Mouse (Mus musculus) embryonic facial prominence, embryonic 15.5 days (tissue): ENCODE measurements around the gene Actr3. TPM values are rescaled to one million over a fixed set of nuclear protein-coding genes. Genes with fewer than 3 reads are reported as not detected.

ENCODE experiments used
- ATAC-seq: fragments of 200-750 bp; cut with Nextera tagmentation; 2 replicates; pipeline ENCODE4 v1.8.0; 2017; ENCODE audit warnings: low read depth, moderate TSS enrichment; ENCODE audit not compliant: insufficient number of reproducible peaks, low FRiP score, low TSS enrichment
- H3K27ac ChIP-seq: fragments of 300-500 bp; sonication (generic); replicated peaks from 2 replicates; pipeline ENCODE4 v1.5.1; 2015; ENCODE audit warnings: mild to moderate bottlenecking, inconsistent platforms
- H3K27me3 ChIP-seq: fragments of 300-500 bp; sonication (generic); 2 replicates; pipeline ENCODE4 v1.6.1; 2015; ENCODE audit warnings: inconsistent platforms
- H3K36me3 ChIP-seq: fragments of 300-500 bp; sonication (generic); 2 replicates; pipeline ENCODE4 v1.6.1; 2015; ENCODE audit warnings: mild to moderate bottlenecking, inconsistent platforms
- H3K4me1 ChIP-seq: fragments of 300-500 bp; sonication (generic); 2 replicates; pipeline ENCODE4 v1.6.1; 2015; ENCODE audit warnings: inconsistent platforms
- H3K4me2 ChIP-seq: fragments of 300-500 bp; sonication (generic); replicated peaks from 2 replicates; pipeline ENCODE4 v1.6.1; 2015; ENCODE audit warnings: mild to moderate bottlenecking, inconsistent platforms
- H3K4me3 ChIP-seq: fragments of 300-500 bp; sonication (generic); replicated peaks from 2 replicates; pipeline ENCODE4 v1.5.1; 2015; ENCODE audit warnings: mild to moderate bottlenecking, inconsistent platforms
- H3K9ac ChIP-seq: fragments of 300-500 bp; sonication (generic); 2 replicates; pipeline ENCODE4 v1.6.1; 2015; ENCODE audit warnings: inconsistent platforms
- H3K9me3 ChIP-seq: fragments of 300-500 bp; sonication (generic); replicated peaks from 2 replicates; pipeline ENCODE4 v1.6.1; 2016; ENCODE audit warnings: inconsistent platforms
- WGBS: fragments of 180-500 bp; shearing (Covaris S2); methylation state at CpG from one replicate; pipeline ENCODE4 v1.1.7; 2015; 5-methylcytosine and 5-hydroxymethylcytosine counted together
- polyA plus RNA-seq: library from polyadenylated mRNA; unstranded; fragments of >200 nt; fragmentation: Nextera tagmentation; extraction: Ambion mirVana; gene quantifications from 2 replicates; pipeline ENCODE4 v1.2.1, GENCODE M21; 2015

Actr3 gene
- polyA plus RNA-seq, 1 experiment from 2014 or later = 241 TPM

- 85% methylated on average over 2 of the region's 2 CpGs for WGBS
- no peaks in the 10 kb centered on the region for H3K27me3 ChIP-seq
- no peak overlapping the region for H3K4me3 ChIP-seq
- no peaks in the 10 kb centered on the region for H3K9me3 ChIP-seq
- no peaks in the 10 kb centered on the region for H3K36me3 ChIP-seq
- H3K4me1 ChIP-seq = peaks cover 4% of the 10 kb centered on the region
- no peak overlapping the region for H3K27ac ChIP-seq
- no peak overlapping the region for H3K4me2 ChIP-seq
- ATAC-seq = no peak
- H3K9ac ChIP-seq = no peak overlapping the region
Measured at GRCm38 (mm10) chr1:125437161-125437560, 1.6 kb upstream of the Actr3 start.

- ATAC-seq = no peak
- peaks cover 4% of the 10 kb centered on the region for H3K4me1 ChIP-seq
- under 1% methylated on average over 22 of the region's 23 CpGs for WGBS
- no peaks in the 10 kb centered on the region for H3K9me3 ChIP-seq
- peak overlapping the region; percentile 87 for H3K4me3 ChIP-seq
- peak overlapping the region; percentile 49 for H3K4me2 ChIP-seq
- H3K9ac ChIP-seq = peak overlapping the region; percentile 93
- no peaks in the 10 kb centered on the region for H3K27me3 ChIP-seq
- peak overlapping the region; percentile 98 for H3K27ac ChIP-seq
- H3K36me3 ChIP-seq = no peaks in the 10 kb centered on the region
Measured at GRCm38 (mm10) chr1:125435018-125435368, 534 bp downstream of the Actr3 start.

DNA sequence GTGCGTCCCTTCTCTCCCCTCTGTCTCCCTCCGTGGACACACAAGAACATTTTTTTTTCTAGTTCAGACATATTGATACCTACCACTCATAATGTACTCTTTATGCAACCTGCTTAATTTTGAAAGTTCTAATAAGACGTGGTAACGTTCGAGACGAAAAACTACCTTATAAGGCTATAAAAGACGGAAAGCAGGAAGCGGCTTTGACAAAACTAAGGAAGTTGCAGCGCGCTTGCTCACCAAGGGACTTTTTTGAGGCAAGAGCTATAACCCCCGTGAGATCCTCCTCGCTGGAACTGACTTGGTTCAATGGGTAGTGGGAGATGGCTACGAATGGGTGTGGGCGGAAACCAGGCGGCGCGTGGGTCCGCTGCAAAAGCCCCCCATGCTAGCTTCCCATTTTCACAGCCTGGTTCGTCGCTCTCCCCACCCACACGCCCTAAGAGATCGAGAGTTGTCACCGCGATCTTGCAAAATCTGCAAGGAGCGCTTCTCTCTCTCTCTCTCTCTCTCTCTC, 984 bp downstream of the Actr3 start:
- Histone ChIP-seq H3K4me3 (peak overlapping the region; percentile 87), H3K4me1 (peaks cover 4% of the 10 kb centered on the region), H3K9me3 (no peaks in the 10 kb centered on the region), H3K27me3 (no peaks in the 10 kb centered on the region), H3K27ac (peak overlapping the region; percentile 98), H3K36me3 (no peaks in the 10 kb centered on the region), H3K9ac (peak overlapping the region; percentile 93), H3K4me2 (peak overlapping the region; percentile 49)
- ATAC-seq = no peak
- WGBS = under 1% methylated on average over 25 of the region's 25 CpGs

- H3K4me2 ChIP-seq = no peak overlapping the region
- no peaks in the 10 kb centered on the region for H3K27me3 ChIP-seq
- 71% methylated on average over 4 of the region's 4 CpGs for WGBS
- no peak overlapping the region for H3K9ac ChIP-seq
- no peak overlapping the region for H3K4me3 ChIP-seq
- H3K36me3 ChIP-seq = no peaks in the 10 kb centered on the region
- H3K4me1 ChIP-seq = peaks cover 11% of the 10 kb centered on the region
- no peaks in the 10 kb centered on the region for H3K9me3 ChIP-seq
- no peak overlapping the region for H3K27ac ChIP-seq
- ATAC-seq = no peak
Measured at GRCm38 (mm10) chr1:125431286-125431685, 4.2 kb downstream of the Actr3 start.

DNA sequence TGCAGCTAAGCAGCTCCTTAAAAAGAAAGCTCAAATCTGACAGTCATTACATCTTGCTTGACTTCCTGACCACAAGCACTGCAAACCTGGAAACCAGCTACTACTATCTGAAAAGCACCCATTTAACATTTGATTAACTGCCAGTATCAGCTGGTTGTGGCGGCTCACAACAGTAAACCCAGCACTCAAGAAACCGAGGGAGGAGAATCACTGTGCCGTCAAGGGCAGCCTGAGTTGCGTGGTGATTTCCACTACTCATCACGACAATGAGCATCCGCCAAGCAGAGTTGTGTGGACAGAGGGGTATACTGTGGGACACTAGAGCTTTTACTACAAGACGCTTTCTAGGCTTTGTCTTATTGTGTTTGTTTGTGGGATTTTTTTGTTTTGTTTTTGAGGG, 4.8 kb downstream of the Actr3 start:
- Histone ChIP-seq H3K36me3 (no peaks in the 10 kb centered on the region), H3K4me2 (no peak overlapping the region), H3K27ac (no peak overlapping the region), H3K9ac (no peak overlapping the region), H3K4me1 (peaks cover 11% of the 10 kb centered on the region), H3K9me3 (no peaks in the 10 kb centered on the region), H3K27me3 (no peaks in the 10 kb centered on the region), H3K4me3 (no peak overlapping the region)
- ATAC-seq = no peak
- 65% methylated on average over 7 of the region's 7 CpGs for WGBS

- H3K9ac ChIP-seq = no peak overlapping the region
- WGBS = 81% methylated on average over 4 of the region's 4 CpGs
- peaks cover 11% of the 10 kb centered on the region for H3K4me1 ChIP-seq
- no peak overlapping the region for H3K4me3 ChIP-seq
- no peaks in the 10 kb centered on the region for H3K27me3 ChIP-seq
- no peak overlapping the region for H3K4me2 ChIP-seq
- H3K27ac ChIP-seq = no peak overlapping the region
- no peaks in the 10 kb centered on the region for H3K9me3 ChIP-seq
- ATAC-seq = no peak
- no peaks in the 10 kb centered on the region for H3K36me3 ChIP-seq
Measured at GRCm38 (mm10) chr1:125429984-125430383, 5.5 kb downstream of the Actr3 start.

GRCm38 (mm10) chr1:125428315-125428714, 7.2 kb downstream of the Actr3 start:
- H3K4me3 ChIP-seq = no peak overlapping the region
- H3K27ac ChIP-seq = no peak overlapping the region
- no peak overlapping the region for H3K9ac ChIP-seq
- H3K4me2 ChIP-seq = no peak overlapping the region
- no peaks in the 10 kb centered on the region for H3K36me3 ChIP-seq
- H3K27me3 ChIP-seq = no peaks in the 10 kb centered on the region
- 38% methylated on average over 2 of the region's 2 CpGs for WGBS
- ATAC-seq = no peak
- H3K9me3 ChIP-seq = no peaks in the 10 kb centered on the region
- H3K4me1 ChIP-seq = peaks cover 11% of the 10 kb centered on the region

DNA sequence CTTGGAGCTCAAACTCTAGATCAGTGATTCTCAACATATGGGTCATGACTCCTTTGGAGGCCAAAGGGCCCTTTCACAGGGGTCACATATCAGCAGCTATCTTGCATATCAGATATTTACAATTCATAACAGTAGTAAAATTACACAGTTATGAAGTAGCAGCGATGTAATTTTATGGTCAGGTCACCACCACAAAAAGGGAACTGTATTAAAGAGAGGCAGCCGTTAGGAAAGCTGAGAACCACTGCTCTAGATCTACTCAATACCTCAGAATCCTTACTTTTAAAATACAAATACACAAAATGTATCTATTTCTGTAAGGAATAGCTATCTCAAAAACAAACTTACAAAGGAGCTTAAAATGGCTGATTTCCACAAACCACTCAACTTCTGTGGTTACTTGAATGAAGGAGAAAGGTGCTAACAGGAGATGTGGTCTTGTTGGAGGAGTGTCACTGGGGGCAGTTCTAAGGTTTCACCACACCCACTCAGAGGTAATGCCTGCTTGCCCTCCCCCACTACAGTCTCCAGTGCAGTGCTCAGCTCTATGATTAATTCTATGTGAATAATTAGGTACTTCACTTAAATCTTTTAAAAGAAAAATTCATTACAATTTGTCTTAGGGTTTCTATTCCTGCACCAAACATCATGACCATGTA, 9.0 kb downstream of the Actr3 start:
- no peak overlapping the region for H3K9ac ChIP-seq
- no peak for ATAC-seq
- WGBS = 77% methylated on average over 2 of the region's 2 CpGs
- H3K4me3 ChIP-seq = no peak overlapping the region
- no peak overlapping the region for H3K27ac ChIP-seq
- no peaks in the 10 kb centered on the region for H3K27me3 ChIP-seq
- H3K9me3 ChIP-seq = no peaks in the 10 kb centered on the region
- H3K4me2 ChIP-seq = no peak overlapping the region
- peaks cover 7% of the 10 kb centered on the region for H3K4me1 ChIP-seq
- no peaks in the 10 kb centered on the region for H3K36me3 ChIP-seq

DNA sequence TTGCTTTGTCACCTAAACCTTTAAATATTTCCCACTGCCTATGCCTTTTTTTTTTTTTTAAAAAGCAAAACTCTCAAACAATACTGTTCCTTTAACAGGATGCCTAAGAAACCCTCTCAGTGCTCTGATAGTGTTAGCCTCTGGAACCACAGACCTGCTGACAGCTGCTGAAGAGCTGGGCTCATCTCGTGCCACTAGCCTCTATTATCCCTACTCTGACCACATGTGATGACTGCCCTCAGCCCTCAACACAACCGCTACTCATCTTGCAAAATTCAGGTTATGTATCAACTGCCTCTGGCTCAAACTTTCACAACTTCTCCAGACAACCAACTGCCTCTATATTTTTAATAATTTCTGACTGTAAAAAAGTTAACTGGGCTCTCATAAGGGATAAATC, 15.6 kb downstream of the Actr3 start:
- Histone ChIP-seq H3K36me3 (peaks cover 12% of the 10 kb centered on the region), H3K9me3 (no peaks in the 10 kb centered on the region), H3K27ac (no peak overlapping the region), H3K9ac (no peak overlapping the region), H3K4me1 (no peaks in the 10 kb centered on the region), H3K4me3 (no peak overlapping the region), H3K27me3 (no peaks in the 10 kb centered on the region), H3K4me2 (no peak overlapping the region)
- WGBS = 58% methylated on average over 2 of the region's 2 CpGs
- ATAC-seq = no peak

- H3K36me3 ChIP-seq = peaks cover 19% of the 10 kb centered on the region
- H3K9ac ChIP-seq = no peak overlapping the region
- H3K4me1 ChIP-seq = no peaks in the 10 kb centered on the region
- no peak overlapping the region for H3K4me2 ChIP-seq
- H3K9me3 ChIP-seq = no peaks in the 10 kb centered on the region
- no peaks in the 10 kb centered on the region for H3K27me3 ChIP-seq
- no peak overlapping the region for H3K4me3 ChIP-seq
- no peak overlapping the region for H3K27ac ChIP-seq
- no peak for ATAC-seq
- 90% methylated on average over 4 of the region's 4 CpGs for WGBS
Measured at GRCm38 (mm10) chr1:125418732-125419131, 16.8 kb downstream of the Actr3 start.

DNA sequence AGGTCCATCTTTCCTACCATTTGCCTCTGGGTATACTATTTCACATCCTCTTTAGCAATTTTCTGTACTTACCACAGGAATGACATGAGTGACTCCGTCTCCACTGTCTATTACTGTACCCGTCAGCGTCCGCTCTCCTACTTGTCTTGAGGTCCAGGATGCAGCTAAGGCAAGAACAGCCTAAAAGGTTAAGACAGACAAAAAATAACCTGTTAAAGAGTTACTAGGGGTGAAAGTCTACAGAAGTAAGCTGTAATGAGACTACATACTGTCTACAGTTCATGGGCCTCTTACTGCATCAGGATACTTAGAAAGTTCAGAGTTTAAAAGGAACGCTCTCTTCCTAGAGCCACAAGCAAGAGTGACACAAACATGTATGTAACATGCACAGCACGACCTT, 28.3 kb downstream of the Actr3 start:
- peaks cover 31% of the 10 kb centered on the region for H3K36me3 ChIP-seq
- no peaks in the 10 kb centered on the region for H3K4me1 ChIP-seq
- no peak overlapping the region for H3K4me2 ChIP-seq
- no peak for ATAC-seq
- no peak overlapping the region for H3K27ac ChIP-seq
- 92% methylated on average over 6 of the region's 6 CpGs for WGBS
- no peaks in the 10 kb centered on the region for H3K27me3 ChIP-seq
- H3K9me3 ChIP-seq = no peaks in the 10 kb centered on the region
- H3K4me3 ChIP-seq = no peak overlapping the region
- H3K9ac ChIP-seq = no peak overlapping the region

DNA sequence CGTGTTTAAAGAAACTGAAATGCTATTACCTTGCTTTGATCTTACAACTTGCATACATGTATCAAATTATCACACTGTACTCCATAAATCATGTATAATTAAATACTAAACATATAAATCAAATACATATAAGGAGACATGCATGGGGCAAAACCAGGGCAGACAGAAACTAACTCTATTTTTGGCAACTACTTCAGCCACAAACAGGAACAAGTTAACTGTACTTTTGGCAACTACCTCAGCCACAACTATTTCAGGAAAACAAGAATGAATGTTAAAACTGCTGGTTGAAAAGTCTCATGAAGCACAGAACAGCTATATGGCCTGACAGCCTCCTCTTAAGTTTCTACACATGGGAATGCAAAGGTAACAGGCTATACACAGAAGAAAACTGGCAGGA, 40.1 kb downstream of the Actr3 start:
- ATAC-seq = no peak
- H3K36me3 ChIP-seq = peaks cover 47% of the 10 kb centered on the region
- no peak overlapping the region for H3K9ac ChIP-seq
- H3K4me1 ChIP-seq = no peaks in the 10 kb centered on the region
- WGBS = 81% methylated on average over 1 of the region's 1 CpGs
- no peaks in the 10 kb centered on the region for H3K27me3 ChIP-seq
- no peaks in the 10 kb centered on the region for H3K9me3 ChIP-seq
- no peak overlapping the region for H3K4me2 ChIP-seq
- no peak overlapping the region for H3K27ac ChIP-seq
- no peak overlapping the region for H3K4me3 ChIP-seq
